Mouse (Mus musculus) layer of hippocampus, postnatal 10 days (tissue): ENCODE results near the gene Pik3r2. TPM values are rescaled to one million over a fixed set of nuclear protein-coding genes. Genes with fewer than 3 reads are reported as not detected.
"Not testable (repeated sequence)": the region's sequence is repeated elsewhere in the genome, so short reads cannot be mapped to it uniquely, and the experiment has no call there.

Experiments used
- DNase-seq, 2 experiments: peaks; one replicate each; pipeline ENCODE4 v3.0.0; 2021; ENCODE audit warnings: low spot score in 2 of 2
- long read RNA-seq: library from polyadenylated mRNA; stranded (forward); transcript quantifications from one replicate; pipeline ENCODE4 v2.0.0, GENCODE M21; 2023
- total RNA-seq, 2 experiments: library from RNA; stranded (reverse); gene quantifications; 2 replicates each; pipeline ENCODE4 v1.2.3; 2021

The Pik3r2 gene
- total RNA-seq = 100 to 1,000 TPM; 170 to 174 TPM
- long read RNA-seq, transcript Pik3r2-201 (16 exons, 3,165 nt) = major isoform, 125 of 174 reads
- long read RNA-seq, partial matches to known transcripts = 30 of 174 reads
- long read RNA-seq, other reads (novel, unspliced or antisense) = 19 of 174 reads

GRCm38 (mm10) chr8:70776496-70777444 is at the start of gene Pik3r2:
Gene Pik3r2 (minus strand): TSS chr8:70776713.
- DNase-seq = peak; percentile 99 to 100

- DNase-seq = no peak
These were observed 49.3 kb upstream of the Pik3r2 start for GRCm38 (mm10) chr8:70825816-70826215.

GRCm38 (mm10) chr8:70823802-70824201 is 47.3 kb upstream of the Pik3r2 start:
- no peak for DNase-seq

- DNase-seq = not testable (repeated sequence)
These were observed 46.1 kb upstream of the Pik3r2 start for GRCm38 (mm10) chr8:70822594-70822993.

GRCm38 (mm10) chr8:70821992-70822391 is 45.5 kb upstream of the Pik3r2 start:
- DNase-seq = no peak

- peak; percentile 69 to 80 for DNase-seq
These were observed 45.0 kb upstream of the Pik3r2 start for GRCm38 (mm10) chr8:70821399-70821962.

GRCm38 (mm10) chr8:70820101-70820935 is 43.8 kb upstream of the Pik3r2 start:
- no peak for DNase-seq

- no peak for DNase-seq
These were observed 40.2 kb upstream of the Pik3r2 start for GRCm38 (mm10) chr8:70816679-70817078.

GRCm38 (mm10) chr8:70812885-70813284 is 36.4 kb upstream of the Pik3r2 start:
- DNase-seq = no peak

- no peak for DNase-seq
These were observed 35.5 kb upstream of the Pik3r2 start for GRCm38 (mm10) chr8:70812055-70812454.

- DNase-seq = no peak
These were observed 34.6 kb upstream of the Pik3r2 start for GRCm38 (mm10) chr8:70810962-70811680.

- no peak for DNase-seq
These were observed 32.6 kb upstream of the Pik3r2 start for GRCm38 (mm10) chr8:70808955-70809701.

GRCm38 (mm10) chr8:70808239-70808638 is 31.7 kb upstream of the Pik3r2 start, which contains the start of gene Il12rb1:
Gene Il12rb1 (plus strand): TSS chr8:70808449.
- DNase-seq = no peak

GRCm38 (mm10) chr8:70807304-70807703 is 30.8 kb upstream of the Pik3r2 start:
- DNase-seq = no peak

GRCm38 (mm10) chr8:70806541-70806940 is 30.0 kb upstream of the Pik3r2 start:
- DNase-seq = no peak

- peak; percentile 78 to 84 for DNase-seq
These were observed 28.1 kb upstream of the Pik3r2 start, which contains the start of gene Mast3 for GRCm38 (mm10) chr8:70804481-70805206. Gene Mast3 (minus strand): TSS chr8:70805054.

- peak in 1 of 2 experiments; percentile 64 for DNase-seq
These were observed 27.4 kb upstream of the Pik3r2 start for GRCm38 (mm10) chr8:70803761-70804480.

- DNase-seq = no peak
These were observed 26.4 kb upstream of the Pik3r2 start for GRCm38 (mm10) chr8:70802786-70803510.
